Mouse (Mus musculus): ENCODE results near the gene Lpcat2. TPM values are rescaled to one million over a fixed set of nuclear protein-coding genes. Genes with fewer than 3 reads are reported as not detected.

Lpcat2 gene
- polyA plus RNA-seq, 1 experiment = 0.25 TPM

DNA sequence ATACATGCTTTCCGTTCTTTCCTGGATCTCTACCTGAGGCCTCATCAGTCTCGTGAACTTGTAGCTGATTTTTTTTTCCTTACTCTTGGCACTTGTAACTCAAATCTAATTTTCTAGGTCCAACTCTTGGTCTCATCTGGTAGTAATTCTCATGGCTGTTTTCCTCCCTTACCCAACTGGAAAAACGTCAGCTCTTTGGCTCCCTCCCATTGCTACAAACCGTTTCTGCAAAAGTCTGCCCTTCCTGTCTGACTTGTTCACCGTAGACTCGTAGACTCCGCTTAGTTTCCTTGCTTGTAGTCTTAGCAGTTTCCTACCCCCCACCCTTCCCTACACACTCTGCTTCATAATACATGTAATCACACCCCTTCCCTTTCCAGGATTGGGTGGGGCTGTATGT lies 58.3 kb downstream of the Lpcat2 start:
- TF ChIP-seq CTCF (IDR thresholded peaks at IDR 0.05; ENCODE audit: control insufficient read depth, insufficient read depth, insufficient replicate concordance, low read depth, low read length) (no peak), POLR2A (IDR thresholded peaks at IDR 0.05; ENCODE audit: control insufficient read depth, low read depth, low read length) (no peak)
- Histone ChIP-seq H3K36me3 (ENCODE audit: control insufficient read depth, insufficient read depth, low read length) (no peaks in the 10 kb centered on the region), H3K4me3 (ENCODE audit: control insufficient read depth, low read depth, low read length) (no peak overlapping the region), H3K4me1 (ENCODE audit: control insufficient read depth, insufficient read depth, low read length) (no peaks in the 10 kb centered on the region), H3K27me3 (ENCODE audit: control insufficient read depth, insufficient read depth, low read length) (no peaks in the 10 kb centered on the region), H3K27ac (ENCODE audit: control insufficient read depth, insufficient read depth, low read depth, low read length) (no peak overlapping the region)

GRCm38 (mm10) chr8:92916082-92916481 lies 60.9 kb downstream of the Lpcat2 start:
- Histone ChIP-seq H3K27ac (ENCODE audit: control insufficient read depth, insufficient read depth, low read depth, low read length) (no peak overlapping the region), H3K36me3 (ENCODE audit: control insufficient read depth, insufficient read depth, low read length) (no peaks in the 10 kb centered on the region), H3K27me3 (ENCODE audit: control insufficient read depth, insufficient read depth, low read length) (no peaks in the 10 kb centered on the region), H3K4me3 (ENCODE audit: control insufficient read depth, low read depth, low read length) (no peak overlapping the region), H3K4me1 (ENCODE audit: control insufficient read depth, insufficient read depth, low read length) (no peaks in the 10 kb centered on the region)
- TF ChIP-seq CTCF (IDR thresholded peaks at IDR 0.05; ENCODE audit: control insufficient read depth, insufficient read depth, insufficient replicate concordance, low read depth, low read length) (no peak), POLR2A (IDR thresholded peaks at IDR 0.05; ENCODE audit: control insufficient read depth, low read depth, low read length) (no peak)

- Histone ChIP-seq H3K4me3 (ENCODE audit: control insufficient read depth, low read depth, low read length) (no peak overlapping the region), H3K27me3 (ENCODE audit: control insufficient read depth, insufficient read depth, low read length) (no peaks in the 10 kb centered on the region), H3K36me3 (ENCODE audit: control insufficient read depth, insufficient read depth, low read length) (no peaks in the 10 kb centered on the region), H3K4me1 (ENCODE audit: control insufficient read depth, insufficient read depth, low read length) (no peaks in the 10 kb centered on the region), H3K27ac (ENCODE audit: control insufficient read depth, insufficient read depth, low read depth, low read length) (no peak overlapping the region)
- no peak for TF ChIP-seq CTCF (IDR thresholded peaks at IDR 0.05; ENCODE audit: control insufficient read depth, insufficient read depth, insufficient replicate concordance, low read depth, low read length)
- TF ChIP-seq POLR2A (IDR thresholded peaks at IDR 0.05; ENCODE audit: control insufficient read depth, low read depth, low read length) = no peak
Measured at GRCm38 (mm10) chr8:92921768-92922167, 66.6 kb downstream of the Lpcat2 start.

- Histone ChIP-seq H3K4me1 (ENCODE audit: control insufficient read depth, insufficient read depth, low read length) (no peaks in the 10 kb centered on the region), H3K36me3 (ENCODE audit: control insufficient read depth, insufficient read depth, low read length) (no peaks in the 10 kb centered on the region), H3K4me3 (ENCODE audit: control insufficient read depth, low read depth, low read length) (no peak overlapping the region), H3K27me3 (ENCODE audit: control insufficient read depth, insufficient read depth, low read length) (no peaks in the 10 kb centered on the region), H3K27ac (ENCODE audit: control insufficient read depth, insufficient read depth, low read depth, low read length) (no peak overlapping the region)
- TF ChIP-seq CTCF (IDR thresholded peaks at IDR 0.05; ENCODE audit: control insufficient read depth, insufficient read depth, insufficient replicate concordance, low read depth, low read length) = no peak
- TF ChIP-seq POLR2A (IDR thresholded peaks at IDR 0.05; ENCODE audit: control insufficient read depth, low read depth, low read length) = no peak
Measured at GRCm38 (mm10) chr8:92928986-92929385, 73.8 kb downstream of the Lpcat2 start.

DNA sequence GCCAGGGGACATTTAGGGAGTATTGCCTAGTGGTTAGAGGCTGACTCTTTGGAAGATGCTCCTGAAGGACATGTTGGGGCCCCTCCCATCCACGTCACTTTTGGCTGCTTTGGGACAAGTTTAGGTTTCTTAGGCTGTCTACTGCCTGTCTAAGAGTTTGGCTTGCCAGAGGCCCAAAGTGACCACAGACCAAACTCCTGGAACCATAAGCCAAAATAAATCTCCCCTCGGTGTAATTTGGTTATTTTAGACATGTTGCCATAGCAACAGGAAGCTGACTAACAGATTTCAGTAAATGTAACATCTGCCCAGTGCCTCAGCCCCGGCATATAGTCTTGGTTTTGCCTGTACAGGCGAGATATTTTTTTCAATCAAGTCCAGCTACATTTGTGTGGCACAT lies 82.9 kb downstream of the Lpcat2 start:
- no peak overlapping the region for H3K4me3 ChIP-seq (ENCODE audit: control insufficient read depth, low read depth, low read length)
- no peaks in the 10 kb centered on the region for H3K36me3 ChIP-seq (ENCODE audit: control insufficient read depth, insufficient read depth, low read length)
- no peak for TF ChIP-seq POLR2A (IDR thresholded peaks at IDR 0.05; ENCODE audit: control insufficient read depth, low read depth, low read length)
- no peaks in the 10 kb centered on the region for H3K27me3 ChIP-seq (ENCODE audit: control insufficient read depth, insufficient read depth, low read length)
- no peak overlapping the region for H3K27ac ChIP-seq (ENCODE audit: control insufficient read depth, insufficient read depth, low read depth, low read length)
- H3K4me1 ChIP-seq (ENCODE audit: control insufficient read depth, insufficient read depth, low read length) = no peaks in the 10 kb centered on the region

- Histone ChIP-seq H3K27ac (ENCODE audit: control insufficient read depth, insufficient read depth, low read depth, low read length) (no peak overlapping the region), H3K4me3 (ENCODE audit: control insufficient read depth, low read depth, low read length) (no peak overlapping the region), H3K4me1 (ENCODE audit: control insufficient read depth, insufficient read depth, low read length) (no peaks in the 10 kb centered on the region), H3K27me3 (ENCODE audit: control insufficient read depth, insufficient read depth, low read length) (no peaks in the 10 kb centered on the region), H3K36me3 (ENCODE audit: control insufficient read depth, insufficient read depth, low read length) (no peaks in the 10 kb centered on the region)
- no peak for TF ChIP-seq POLR2A (IDR thresholded peaks at IDR 0.05; ENCODE audit: control insufficient read depth, low read depth, low read length)
- no peak for TF ChIP-seq CTCF (IDR thresholded peaks at IDR 0.05; ENCODE audit: control insufficient read depth, insufficient read depth, insufficient replicate concordance, low read depth, low read length)
Measured at GRCm38 (mm10) chr8:92949071-92949470, 93.9 kb downstream of the Lpcat2 start.

GRCm38 (mm10) chr8:92950639-92951371 lies 95.7 kb downstream of the Lpcat2 start:
- no peak overlapping the region for H3K27ac ChIP-seq (ENCODE audit: control insufficient read depth, insufficient read depth, low read depth, low read length)
- no peaks in the 10 kb centered on the region for H3K27me3 ChIP-seq (ENCODE audit: control insufficient read depth, insufficient read depth, low read length)
- no peaks in the 10 kb centered on the region for H3K4me1 ChIP-seq (ENCODE audit: control insufficient read depth, insufficient read depth, low read length)
- no peaks in the 10 kb centered on the region for H3K36me3 ChIP-seq (ENCODE audit: control insufficient read depth, insufficient read depth, low read length)
- TF ChIP-seq CTCF (IDR thresholded peaks at IDR 0.05; ENCODE audit: control insufficient read depth, insufficient read depth, insufficient replicate concordance, low read depth, low read length) = no peak
- TF ChIP-seq POLR2A (IDR thresholded peaks at IDR 0.05; ENCODE audit: control insufficient read depth, low read depth, low read length) = no peak
- H3K4me3 ChIP-seq (ENCODE audit: control insufficient read depth, low read depth, low read length) = no peak overlapping the region

All from testis, adult 2 months (tissue).